Mouse (Mus musculus) CD4-positive helper T cell, adult 2 months (primary cell): ENCODE results near the gene Tm7sf3.

Source experiments
- DNase-seq: peaks from one replicate; pipeline ENCODE4 v3.0.0-alpha.2; 2012; ENCODE audit warnings: low read depth, missing footprints, low spot score

Tm7sf3 gene

DNA sequence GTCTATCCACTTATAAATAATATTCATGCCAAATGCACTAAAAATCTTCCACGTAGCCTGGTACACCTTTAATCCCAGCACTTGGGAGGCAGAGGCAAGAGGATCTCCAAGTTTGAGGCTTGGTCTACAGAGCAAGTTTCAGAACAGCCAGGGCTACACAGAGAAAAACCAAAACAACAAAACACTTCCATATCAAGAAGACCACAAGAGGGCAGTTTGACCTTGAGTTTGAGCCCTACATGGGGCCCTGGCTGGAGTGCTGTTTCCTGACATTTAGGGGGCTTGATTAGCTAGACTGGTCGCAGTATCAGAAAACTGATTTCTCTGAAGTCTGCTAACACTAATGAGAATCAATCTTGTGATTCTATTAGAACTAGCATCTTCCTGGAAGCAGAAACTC, 18.0 kb upstream of the Tm7sf3 start:
- no peak for DNase-seq

DNA sequence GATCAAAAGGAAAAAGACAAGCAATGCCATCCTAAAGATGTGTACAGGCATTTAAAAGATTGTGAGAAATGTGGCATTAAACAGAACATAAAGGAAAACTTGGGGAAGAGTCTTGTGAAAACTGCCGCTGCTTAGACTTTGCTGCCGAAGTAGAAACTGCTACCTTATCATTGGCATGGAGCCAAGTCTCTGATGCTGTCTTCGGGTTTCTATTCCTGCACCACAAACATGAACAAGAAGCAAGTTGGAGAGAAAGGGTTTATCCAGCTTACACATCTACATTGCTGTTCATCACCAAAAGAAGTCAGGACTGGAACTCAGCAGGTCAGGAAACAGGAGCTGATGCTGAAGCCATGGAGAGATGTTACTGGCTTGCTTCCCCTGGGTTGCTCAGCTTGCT, 10.6 kb upstream of the Tm7sf3 start:
- no peak for DNase-seq

DNA sequence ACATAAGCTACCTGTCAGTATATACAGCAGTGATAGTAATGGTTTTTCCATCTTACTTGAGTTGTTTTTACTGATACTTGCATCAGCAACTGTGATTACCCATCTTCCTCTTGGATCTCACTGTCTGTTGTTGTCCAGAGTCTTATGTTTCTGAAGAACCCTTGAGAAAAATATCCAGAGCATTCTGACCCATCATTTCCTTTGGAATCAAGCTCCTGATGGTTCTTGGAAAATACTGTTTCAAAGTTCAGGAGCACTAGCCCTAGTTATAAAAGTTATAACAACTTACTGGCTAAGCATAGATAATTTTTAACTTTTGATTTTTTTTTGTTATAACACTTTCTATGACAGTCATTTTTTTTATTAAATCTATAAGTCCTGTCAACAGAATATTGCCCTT, 8.8 kb upstream of the Tm7sf3 start:
- DNase-seq: no peak

DNA sequence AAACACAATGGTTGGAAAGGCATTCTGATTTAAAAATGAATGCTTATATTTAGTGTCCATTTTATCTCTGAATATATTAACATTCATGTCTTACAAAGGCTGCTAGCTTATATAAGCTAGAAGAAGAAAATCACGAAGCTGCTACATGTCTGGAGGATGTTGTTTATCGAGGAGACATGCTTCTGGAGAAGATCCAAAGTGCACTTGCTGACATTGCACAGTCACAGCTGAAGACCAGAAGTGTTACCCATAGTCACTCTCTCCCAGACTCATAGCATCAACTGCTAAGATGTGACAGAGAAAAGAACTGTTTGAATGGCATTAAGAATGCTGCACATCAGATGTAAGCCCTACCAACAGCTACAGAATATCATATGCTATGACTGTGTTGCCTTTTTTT, 7.4 kb upstream of the Tm7sf3 start:
- DNase-seq: no peak

DNA sequence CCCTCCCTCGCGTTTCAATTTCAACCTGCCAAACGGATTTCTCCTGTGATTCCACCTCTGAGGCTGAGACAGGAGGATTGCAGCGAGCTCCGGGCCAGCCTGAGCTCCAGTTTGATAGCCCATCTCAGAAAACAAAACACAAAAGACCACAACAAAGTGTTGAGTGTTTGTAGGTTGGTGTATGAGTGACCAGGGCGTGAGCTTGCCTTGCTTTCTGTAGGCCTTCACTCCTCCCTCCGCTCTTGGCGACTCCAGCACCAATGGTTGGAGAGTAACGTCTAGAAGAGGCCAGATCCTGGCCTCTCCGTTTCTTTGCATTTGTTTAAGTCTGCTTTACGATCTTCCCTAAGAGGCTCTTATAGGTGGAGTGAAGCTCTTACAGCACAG, 553 bp upstream of the Tm7sf3 start:
- DNase-seq: no peak

DNA sequence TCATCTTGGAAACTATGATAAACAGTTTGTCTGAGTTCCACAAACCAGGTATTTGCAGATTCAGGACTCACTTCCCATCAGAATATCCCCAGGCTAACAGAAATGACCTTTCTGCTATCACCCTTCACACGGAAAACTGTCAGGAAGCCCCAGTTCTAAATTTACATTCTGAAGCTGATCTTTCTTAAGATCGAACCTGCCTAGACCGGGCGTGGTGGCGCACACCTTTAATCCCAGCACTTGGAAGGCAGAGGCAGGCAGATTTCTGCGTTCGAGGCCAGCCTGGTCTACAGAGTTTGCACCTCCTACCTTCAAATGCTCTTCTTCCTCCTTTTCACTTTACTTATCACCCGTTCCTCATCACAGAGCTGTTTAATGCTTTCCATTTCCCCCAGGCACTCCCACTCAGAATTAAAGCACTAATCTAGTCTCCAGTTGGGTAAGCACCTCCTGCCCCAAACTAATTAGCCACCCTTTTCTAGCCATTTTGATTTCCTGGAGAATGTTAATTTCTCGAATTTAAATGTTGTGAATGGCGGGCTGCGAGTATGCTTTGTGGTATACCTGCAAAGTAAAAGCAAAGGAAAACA, 908 bp downstream of the Tm7sf3 start:
- no peak for DNase-seq

DNA sequence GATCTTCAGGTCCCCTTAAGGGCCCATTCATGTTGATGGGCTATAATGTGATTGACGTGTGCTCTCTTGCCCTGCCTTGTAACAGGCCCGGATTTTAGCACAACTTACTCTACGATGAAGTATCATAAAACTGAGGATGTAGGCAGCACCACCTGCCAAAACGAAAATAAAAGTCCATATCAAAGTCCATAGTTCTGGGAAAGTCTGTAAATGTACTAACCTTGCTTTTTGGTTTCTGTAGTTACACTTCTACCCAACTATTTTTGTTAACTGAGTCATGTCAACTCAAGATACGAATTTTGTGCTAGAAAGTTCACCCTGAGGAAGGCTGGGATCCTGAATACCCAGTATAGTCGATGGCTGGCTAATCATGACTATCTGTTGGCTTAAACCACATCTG, 1.6 kb downstream of the Tm7sf3 start:
- DNase-seq: no peak

DNA sequence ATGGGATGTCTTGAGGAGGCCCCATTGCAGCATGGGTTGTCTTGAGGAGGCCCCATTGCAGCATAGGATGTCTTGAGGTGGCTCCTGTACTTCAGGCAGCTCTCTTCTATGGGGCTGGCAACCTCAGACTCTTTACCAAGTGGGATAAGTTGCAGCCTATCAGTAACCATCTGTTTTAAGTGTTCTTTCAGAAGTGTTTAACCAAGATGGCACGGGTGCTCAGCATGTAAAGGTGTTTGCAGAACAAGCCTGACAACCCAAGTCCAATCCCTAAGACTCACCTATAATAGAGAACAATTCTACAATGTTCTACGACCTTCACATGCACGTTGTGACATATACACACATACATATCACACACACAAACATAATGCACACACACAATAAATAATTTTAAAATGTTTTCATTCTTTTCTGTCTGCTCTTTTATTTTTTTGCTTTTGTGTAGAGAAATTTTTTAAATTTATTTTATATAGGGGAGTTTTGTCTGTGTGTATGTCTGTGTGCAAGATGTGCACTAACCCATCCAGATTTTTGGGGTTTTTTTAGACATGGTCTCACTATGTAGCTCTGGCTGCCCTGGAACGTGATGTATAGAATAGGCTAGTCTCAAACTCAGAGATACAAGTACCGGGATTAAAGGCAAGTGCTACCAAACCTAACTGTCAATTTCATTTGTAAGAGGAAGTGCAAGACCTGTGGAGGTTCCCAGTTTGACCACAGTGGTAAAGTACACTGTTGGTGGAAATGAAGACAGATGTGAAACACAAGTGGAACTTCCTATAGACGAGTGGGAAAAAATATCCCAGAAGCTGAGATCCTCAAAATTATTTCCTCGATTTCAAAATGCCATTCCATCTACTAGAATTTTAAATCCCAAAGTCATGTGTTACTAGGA, 2.3 kb downstream of the Tm7sf3 start:
- DNase-seq: no peak

DNA sequence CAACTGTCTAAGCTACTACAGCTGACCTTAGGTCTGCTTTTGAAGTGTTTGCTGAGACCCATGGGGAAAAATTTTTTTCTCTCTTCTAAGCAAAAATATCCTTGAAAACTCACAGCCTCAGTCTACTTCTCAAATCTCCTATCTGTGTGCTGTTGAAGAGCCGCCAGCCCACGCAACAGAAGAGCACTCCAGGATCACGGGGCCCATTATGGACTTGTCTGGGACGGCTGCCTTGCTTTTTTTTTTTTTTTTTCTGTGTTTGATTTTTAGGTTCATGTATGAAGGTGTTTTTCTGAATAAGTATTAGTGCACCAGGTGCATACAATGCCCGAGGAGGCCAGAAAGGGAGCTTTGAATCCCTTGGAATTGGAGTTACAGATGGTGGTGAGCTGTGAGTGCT, 6.1 kb downstream of the Tm7sf3 start:
- DNase-seq: no peak

DNA sequence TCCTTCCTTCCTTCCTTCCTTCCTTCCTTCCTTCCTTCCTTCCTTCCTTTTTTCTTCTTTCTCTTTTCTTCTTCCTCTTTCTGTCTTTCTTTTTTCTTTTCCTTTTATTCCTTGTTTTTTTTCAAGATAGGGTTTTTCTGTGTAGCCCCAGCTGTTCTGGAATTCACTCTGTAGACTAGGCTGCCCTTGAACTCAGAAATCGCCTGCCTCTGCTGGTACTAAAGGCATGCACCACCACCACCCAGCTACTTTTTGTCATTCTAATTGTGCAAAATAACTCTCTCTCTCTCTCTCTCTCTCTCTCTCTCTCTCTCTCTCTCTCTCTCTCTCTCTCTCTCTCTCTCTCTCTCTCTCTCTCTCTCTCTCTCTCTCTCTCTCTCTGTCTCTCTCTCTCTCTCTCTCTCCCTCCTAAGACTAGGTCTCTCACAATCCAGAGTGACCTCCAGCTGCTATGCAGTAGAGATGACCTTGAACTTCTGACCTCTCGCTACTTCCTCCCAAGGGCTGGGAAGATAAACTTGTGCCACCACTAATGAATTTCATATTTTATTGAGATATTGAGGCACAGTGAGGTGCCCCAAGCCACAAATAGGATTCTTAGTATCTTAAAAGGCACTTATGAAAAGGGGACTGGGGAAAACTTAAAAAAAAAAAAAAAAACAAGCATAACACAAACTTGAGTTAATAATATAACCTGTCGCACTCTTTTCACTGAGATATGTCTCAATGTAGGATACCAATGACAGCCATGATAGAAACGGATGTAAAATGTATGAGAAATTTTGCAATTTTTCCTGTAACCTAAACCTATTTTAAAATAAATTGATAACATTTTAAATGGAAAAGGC, 7.6 kb downstream of the Tm7sf3 start:
- peak; percentile 30 for DNase-seq

DNA sequence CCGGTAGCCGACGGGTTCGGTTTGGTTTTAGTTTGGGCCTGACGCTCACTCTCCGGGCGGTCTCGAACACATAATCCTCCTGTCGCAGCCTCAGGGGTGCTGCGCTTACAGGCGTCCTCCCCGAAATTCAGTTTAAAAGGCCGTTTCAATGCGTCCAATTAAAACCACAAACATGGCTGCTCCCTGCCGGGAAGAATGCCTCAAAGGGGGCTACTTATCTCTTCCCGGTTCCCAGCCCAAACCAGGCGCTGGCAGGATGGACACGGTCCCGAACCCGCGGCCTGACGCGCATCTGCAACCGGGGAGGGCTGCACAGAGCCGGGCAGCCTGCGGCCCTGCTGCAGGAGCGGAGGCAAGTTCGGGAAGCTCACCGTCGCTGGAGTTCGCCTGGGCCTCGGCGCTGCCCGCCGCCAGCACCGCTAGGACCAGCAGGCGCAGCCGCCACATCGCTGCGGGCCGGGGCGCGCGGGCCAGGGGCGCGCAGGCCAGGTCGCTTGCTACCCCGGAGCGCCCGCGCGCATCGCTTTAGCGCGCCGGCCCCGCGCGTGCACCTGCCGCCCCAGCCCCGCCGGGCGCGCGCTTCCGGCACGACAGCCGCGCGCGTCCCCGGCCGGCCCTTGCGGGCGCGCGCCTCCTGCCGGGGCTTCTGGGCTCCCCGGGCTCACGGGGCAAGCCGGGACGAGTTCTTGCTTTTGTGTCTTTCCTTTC, 8.5 kb downstream of the Tm7sf3 start:
- peak; percentile 90 for DNase-seq

DNA sequence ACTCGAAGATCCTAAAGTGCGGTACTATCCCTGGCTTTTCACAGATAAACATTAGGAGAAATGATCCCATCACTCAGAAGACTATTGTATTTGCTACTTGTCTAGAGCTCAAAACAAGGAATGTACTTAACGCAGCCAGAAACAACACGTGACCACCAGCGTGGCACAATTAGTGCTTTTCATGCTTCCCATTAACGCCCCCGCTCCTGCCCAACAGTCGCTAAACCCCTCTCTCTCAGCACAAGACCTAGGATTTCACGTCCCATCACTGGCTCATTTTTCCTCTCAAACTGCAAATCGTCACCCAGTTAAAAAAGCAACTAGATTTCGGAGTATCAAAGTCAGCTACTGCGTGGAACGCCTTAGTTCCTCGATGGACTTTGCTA, 9.0 kb downstream of the Tm7sf3 start:
- DNase-seq: no peak

DNA sequence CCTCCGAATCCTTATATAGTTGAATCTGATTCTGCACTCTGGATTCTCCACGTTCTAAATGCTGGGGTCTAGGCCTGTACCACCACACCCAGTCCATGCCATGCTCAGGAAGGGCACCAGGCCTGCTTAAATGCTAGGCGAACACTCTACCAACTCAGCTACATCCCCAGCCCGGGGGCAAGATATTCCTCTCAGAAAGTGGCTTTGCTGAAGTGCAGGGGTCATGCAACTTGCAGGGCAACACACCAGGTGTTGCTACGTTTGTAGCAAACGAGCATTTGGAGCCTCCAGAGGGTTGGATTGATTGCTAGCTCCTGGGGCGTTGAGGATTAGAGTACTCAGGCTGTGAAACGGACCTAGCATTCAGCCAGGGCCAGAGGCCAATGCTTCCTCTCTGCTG, 9.5 kb downstream of the Tm7sf3 start:
- no peak for DNase-seq

DNA sequence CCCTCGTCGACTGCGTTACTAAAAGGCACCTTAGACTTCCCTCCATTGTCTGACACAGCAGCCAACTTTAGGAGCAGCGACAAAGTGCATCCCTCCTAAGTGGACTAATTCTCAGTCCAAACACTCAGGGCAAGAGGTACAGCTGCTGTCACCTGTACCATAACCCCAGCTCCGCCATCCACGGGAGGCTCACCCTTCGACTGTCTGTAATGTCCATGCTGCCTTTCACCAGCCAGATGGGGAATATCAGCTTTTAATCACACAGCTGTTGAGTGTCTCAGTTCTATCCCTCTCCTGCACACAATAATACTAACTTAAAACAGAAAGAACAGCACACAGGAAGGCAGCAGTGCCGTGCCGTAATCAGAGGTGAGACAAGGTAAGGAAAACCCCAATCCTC, 10.2 kb downstream of the Tm7sf3 start:
- no peak for DNase-seq

DNA sequence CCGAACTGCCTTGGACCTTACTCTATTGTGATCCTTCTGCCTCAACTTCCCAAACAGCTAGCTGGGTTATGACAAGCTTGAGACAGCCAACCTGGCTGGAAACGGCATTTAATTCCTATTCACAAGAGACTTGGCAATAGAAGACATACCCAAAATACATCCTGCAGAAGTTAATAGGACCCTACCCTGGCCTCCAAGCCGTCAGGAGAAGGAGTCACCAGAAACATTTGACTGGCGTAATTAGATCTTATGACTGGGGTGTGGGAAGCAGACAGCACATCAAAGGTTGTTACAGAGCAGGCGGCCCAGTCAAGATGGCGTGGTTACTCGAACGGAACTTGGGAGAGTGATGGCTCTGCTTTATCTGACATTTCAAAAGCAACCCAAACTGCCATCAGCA, 10.8 kb downstream of the Tm7sf3 start:
- no peak for DNase-seq

DNA sequence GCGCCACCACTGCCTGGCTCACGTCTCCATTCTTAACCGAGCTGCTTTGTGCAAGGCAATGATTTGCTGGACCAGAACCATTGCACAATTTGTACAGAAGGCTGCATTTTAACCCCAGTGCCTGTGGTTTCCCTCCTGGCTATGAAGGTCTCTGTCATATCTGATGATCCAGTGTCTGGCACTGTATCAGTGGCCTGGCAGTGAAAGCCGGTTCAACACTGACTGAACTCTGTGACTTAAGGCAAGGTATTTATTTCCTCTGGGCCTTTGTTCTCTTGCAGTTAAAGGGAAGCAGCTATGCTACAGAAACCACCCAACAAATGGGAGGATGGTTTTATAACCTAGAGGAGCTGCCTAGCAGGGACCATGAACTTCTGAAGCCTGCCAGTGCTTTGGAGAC, 11.7 kb downstream of the Tm7sf3 start:
- no peak for DNase-seq

DNA sequence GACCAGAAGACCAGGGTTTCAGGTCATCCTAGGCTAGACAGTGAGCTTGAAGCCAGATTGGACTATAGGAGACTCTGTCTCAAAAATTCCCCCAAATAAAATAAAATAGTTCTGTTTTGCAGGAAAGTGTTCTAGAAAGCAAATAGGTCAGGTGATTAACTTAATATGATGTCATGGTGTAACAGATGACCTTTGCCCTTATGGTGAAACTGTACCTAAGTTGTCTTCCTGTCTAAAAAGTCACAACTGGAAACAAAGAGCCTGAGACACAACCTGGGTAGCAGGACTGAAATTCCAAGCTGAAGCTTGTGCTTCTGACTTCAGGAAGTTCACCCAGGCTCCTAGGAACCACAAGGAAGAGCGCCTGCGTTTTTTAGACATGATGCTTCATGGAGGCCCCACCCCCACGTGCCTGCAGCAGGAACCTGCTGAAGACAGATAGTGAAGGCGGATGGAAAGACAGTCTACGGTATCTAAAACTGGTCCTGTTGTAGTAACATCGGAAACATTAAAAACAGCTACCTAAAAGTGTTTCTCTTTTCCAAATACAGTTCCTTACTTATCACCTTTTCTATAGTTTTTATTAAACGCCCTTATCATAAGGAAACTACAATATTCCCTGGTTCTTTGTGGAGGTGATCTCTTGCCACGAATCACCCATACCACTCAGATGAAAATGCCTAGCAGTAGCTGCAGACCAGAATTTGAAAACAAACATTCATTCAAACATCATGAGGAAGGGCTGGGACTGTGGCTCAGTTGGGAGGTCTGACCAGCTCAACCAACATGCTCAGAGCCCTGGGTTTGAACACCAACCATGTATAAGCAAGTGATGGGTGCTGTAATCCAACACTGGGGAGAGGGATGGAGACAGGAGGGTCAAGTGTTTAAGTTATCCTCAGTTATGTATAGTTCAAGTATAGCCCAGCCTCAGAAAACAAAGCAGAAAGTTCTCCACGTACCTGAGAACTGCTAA, 12.6 kb downstream of the Tm7sf3 start:
- no peak for DNase-seq

DNA sequence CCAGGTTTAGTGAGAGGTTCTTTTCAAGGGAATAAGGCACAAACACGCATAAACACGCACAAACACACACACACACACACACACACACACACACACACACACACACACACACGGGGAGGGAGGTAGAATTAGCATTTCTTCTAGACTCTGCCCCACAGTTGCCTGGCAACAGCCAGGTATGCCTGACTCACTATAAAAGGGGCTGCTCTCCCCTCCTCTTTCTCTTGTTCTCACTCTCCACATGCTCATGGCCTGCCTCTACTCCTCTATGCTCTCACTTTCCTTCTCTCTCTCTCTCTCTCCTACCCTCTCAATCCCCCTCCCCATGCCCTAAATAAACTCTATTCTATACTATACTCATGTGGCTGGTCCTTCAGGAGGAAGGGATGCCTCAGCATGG, 14.5 kb downstream of the Tm7sf3 start:
- DNase-seq: no peak

DNA sequence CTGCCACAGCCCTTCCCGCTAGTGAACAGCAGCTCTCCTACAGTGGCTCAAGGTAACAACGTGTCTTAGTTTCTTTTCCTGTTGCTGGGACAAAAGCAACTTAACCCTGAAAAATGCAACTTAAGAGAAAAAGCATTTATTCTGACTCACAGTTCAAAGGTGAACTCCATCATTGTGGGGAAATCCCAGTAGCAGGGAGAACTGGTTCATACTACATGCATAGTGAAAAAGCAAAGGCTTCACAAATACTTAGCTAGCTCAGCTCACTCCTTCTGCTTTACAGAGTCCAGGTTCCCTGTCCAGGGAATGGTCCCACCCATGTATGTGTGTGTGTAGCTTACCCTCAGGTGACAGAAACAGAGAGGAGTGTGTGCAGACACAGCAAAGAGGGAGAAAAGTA, 26.0 kb downstream of the Tm7sf3 start:
- DNase-seq: no peak

DNA sequence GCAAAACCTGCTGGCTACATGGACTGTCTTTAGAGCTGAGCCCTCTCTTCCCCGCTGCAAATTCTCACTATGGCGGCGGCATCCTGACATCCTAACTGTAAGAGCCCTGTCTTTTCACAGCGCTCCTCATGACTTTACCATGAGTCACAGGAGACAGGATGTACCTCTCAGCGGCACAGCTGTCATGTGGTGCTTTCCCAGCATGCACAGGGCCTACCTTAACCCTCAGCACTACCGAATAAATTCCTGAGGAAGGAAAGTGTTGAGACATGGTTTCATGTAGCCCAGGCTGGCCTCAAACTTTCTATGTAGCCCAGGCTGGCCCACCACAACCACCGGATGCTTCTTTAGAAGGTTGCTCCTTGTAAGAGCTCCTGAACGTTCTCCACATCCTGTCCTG, 26.7 kb downstream of the Tm7sf3 start:
- no peak for DNase-seq

DNA sequence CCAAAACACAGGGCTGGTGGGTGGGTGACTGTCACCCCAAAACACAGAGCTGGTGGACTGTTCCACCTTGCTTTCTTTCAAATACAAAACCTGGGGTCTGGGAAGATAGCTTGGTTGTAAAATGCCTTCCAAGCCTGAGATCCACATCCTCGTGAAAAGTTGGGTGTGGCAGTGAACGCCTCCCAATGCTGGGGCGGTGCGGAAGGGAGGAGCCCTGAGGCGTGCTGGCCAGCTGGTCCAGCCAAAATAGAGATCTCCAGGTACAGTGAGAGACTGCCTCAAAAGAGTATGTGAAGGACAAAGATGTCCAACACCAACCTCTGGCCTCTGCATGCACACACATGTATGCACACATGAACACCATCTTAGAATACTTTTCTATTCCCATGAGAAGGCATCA, 28.1 kb downstream of the Tm7sf3 start:
- DNase-seq: no peak
